Mouse (Mus musculus) brain, embryonic 14.5 days (tissue): ENCODE data around the gene Ifna16.

Experiments
- CTCF ChIP-seq: fragments of 200-500 bp; IDR thresholded peaks from 2 replicates; pipeline ENCODE4 v1.5.1; 2012; ENCODE audit warnings: inconsistent platforms, mild to moderate bottlenecking, moderate library complexity, borderline replicate concordance; ENCODE audit not compliant: insufficient read depth, insufficient read length; ENCODE audit errors: extremely low read depth
- POLR2A ChIP-seq: fragments of 200-500 bp; IDR thresholded peaks from 2 replicates; pipeline ENCODE4 v1.6.1; 2012; ENCODE audit warnings: mild to moderate bottlenecking, inconsistent platforms, borderline replicate concordance; ENCODE audit not compliant: poor library complexity, insufficient read depth, insufficient read length, severe bottlenecking; ENCODE audit errors: extremely low read depth

DNA sequence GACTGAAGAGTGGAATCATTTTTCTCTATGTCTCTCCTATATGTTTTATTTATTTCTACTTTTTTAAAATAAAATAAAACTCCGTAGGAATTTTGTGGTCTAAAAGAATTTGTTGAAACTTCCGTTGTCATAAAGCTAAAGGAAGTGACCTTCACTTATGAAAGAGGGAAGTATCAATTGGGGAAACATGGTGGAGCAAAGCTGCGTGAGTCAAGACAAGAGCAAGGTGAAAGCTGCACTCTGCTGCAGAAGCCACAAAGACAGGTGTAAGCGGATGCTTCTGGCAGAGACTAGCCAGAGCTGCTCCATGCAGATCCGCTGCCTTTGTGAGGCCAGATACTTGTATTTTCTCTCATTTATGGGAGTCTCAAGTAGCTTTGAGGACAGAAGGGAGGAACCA lies 22.1 kb upstream of the Ifna16 start:
- TF ChIP-seq CTCF (no peak), POLR2A (no peak)
